Mouse (Mus musculus) midbrain, postnatal 0 days (tissue): ENCODE measurements around the gene Prr15l. TPM values are rescaled to one million over a fixed set of nuclear protein-coding genes. Genes with fewer than 3 reads are reported as not detected.

Experiments
- ATAC-seq: fragments of 200-750 bp; cut with Nextera tagmentation; 2 replicates; pipeline ENCODE4 v1.8.0; 2017; ENCODE audit warnings: moderate number of reproducible peaks, mild to moderate bottlenecking, moderate TSS enrichment, moderate library complexity; ENCODE audit not compliant: low FRiP score
- DNase-seq: peaks from one replicate; pipeline ENCODE4 v3.0.0-alpha.2; 2015; ENCODE audit warnings: low spot score
- H3K27ac ChIP-seq: fragments of 300-500 bp; sonication (generic); 2 replicates; pipeline ENCODE4 v1.5.1; 2014; ENCODE audit warnings: low read depth, mild to moderate bottlenecking, low read length, mixed read lengths
- H3K27me3 ChIP-seq: fragments of 300-500 bp; sonication (generic); 2 replicates; pipeline ENCODE4 v1.6.1; 2014; ENCODE audit warnings: low read length, control low read depth, mixed read lengths; ENCODE audit not compliant: insufficient read depth
- H3K36me3 ChIP-seq: fragments of 300-500 bp; sonication (generic); 2 replicates; pipeline ENCODE4 v1.6.1; 2014; ENCODE audit warnings: low read length, control low read depth, mixed read lengths; ENCODE audit not compliant: insufficient read depth
- H3K4me1 ChIP-seq: fragments of 300-500 bp; sonication (generic); 2 replicates; pipeline ENCODE4 v1.6.1; 2014; ENCODE audit warnings: mild to moderate bottlenecking, control low read depth, antibody characterized with exemption, low read length, mixed read lengths; ENCODE audit not compliant: insufficient read depth
- H3K4me2 ChIP-seq: fragments of 300-500 bp; sonication (generic); 2 replicates; pipeline ENCODE4 v1.6.1; 2014; ENCODE audit warnings: low read depth, mild to moderate bottlenecking, low read length, mixed read lengths; ENCODE audit not compliant: poor library complexity, severe bottlenecking
- H3K4me3 ChIP-seq: fragments of 300-500 bp; sonication (generic); 2 replicates; pipeline ENCODE4 v1.5.1; 2014; ENCODE audit warnings: low read depth, mild to moderate bottlenecking, low read length, moderate library complexity
- H3K9ac ChIP-seq: fragments of 300-500 bp; sonication (generic); replicated peaks from 2 replicates; pipeline ENCODE4 v1.6.1; 2014; ENCODE audit warnings: mild to moderate bottlenecking, low read length, moderate library complexity, mixed read lengths; ENCODE audit not compliant: poor library complexity, severe bottlenecking
- H3K9me3 ChIP-seq: fragments of 300-500 bp; sonication (generic); 2 replicates; pipeline ENCODE4 v1.6.1; 2016; ENCODE audit warnings: low read length, control low read depth
- CTCF ChIP-seq: IDR thresholded peaks from 2 replicates; pipeline ENCODE4 v1.5.1; 2016; ENCODE audit warnings: antibody characterized with exemption, mild to moderate bottlenecking
- WGBS: fragments of 180-500 bp; shearing (Covaris S2); extraction: QIAGEN DNeasy Blood & Tissue Kit; methylation state at CpG from one replicate; pipeline ENCODE4 v1.1.7; 2014; 5-methylcytosine and 5-hydroxymethylcytosine counted together
- polyA plus RNA-seq: library from polyadenylated mRNA; unstranded; fragments of >200 nt; fragmentation: Nextera tagmentation; extraction: Ambion mirVana; gene quantifications from 2 replicates; pipeline ENCODE4 v1.2.1, GENCODE M21; 2015
- total RNA-seq: library from RNA; depleted of rRNA; stranded (reverse); fragments of >200 nt; gene quantifications from 2 replicates; pipeline ENCODE4 v1.2.3, GENCODE M21; 2014

Gene Prr15l
- total and polyA plus RNA-seq, 2 experiments from 2014 or later: 0.27 to 0.51 TPM

DNA sequence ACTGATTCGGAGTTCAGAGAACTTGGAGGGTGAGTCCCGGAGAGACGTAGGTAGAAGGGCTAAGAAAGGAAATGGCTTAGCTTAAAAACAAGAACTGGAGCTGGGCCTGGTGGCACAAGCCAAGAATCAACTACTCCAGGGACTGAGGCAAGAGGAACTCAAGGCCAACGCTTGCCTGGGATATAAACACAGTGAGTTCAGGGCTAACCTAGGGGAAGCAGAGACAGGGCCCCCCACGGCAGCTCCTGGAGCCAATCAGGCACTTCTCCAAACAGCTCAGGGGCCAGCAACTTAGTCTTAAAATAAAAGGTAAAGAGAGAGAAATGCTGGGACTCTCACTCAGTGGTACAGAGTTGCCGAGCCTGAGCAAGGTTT, 10.5 kb downstream of the Prr15l start:
- no peak overlapping the region for H3K4me3 ChIP-seq
- no peak overlapping the region for H3K27ac ChIP-seq
- H3K9me3 ChIP-seq: no peaks in the 10 kb centered on the region
- no peaks in the 10 kb centered on the region for H3K27me3 ChIP-seq
- WGBS: 85% methylated on average over 6 of the region's 6 CpGs
- ATAC-seq (no peak), DNase-seq (no peak)
- TF ChIP-seq CTCF: no peak
- no peak overlapping the region for H3K4me2 ChIP-seq
- no peaks in the 10 kb centered on the region for H3K4me1 ChIP-seq
- H3K9ac ChIP-seq: no peak overlapping the region
- H3K36me3 ChIP-seq: peaks cover 11% of the 10 kb centered on the region

DNA sequence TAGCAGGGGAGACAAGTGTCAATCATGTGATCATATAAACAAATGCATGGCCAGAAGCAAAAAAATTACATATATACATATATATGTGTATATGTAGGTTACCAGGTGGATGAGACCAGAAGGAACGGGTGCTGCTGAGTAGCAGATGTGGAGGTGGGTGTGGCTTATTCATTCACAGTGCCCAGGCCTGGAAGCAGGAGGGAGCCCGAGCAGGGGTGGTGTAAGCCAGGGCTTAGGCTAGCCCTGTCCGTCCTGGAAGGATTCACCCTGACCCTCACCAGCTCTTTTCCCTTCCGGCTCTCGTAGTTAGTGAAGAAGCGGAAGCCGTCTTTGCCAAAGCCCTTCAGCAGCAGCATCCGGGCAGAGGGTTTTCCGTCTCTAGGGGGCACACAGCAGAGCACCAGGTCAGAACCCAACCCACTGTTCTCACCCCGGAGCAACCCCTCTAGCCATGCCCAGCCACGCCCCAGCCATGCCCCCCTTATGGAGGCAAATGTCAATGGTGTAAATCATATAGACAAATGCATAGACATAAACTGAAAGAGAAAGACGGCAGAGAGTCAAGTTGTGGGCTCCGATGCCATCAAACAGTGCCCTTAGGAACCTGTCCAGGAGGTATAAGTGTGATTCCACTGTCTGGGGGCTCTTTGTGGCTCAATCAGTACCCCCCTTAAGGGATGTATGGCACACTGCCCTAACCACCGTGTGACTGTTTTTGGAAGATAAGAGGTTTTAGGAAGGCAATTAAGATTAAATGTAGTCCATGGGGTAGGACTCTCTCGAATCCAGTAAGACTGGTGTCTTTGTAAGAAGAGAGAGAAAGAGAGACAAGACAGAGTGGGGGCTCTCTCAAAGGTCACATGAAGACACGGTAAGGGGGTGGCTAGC, 12.9 kb downstream of the Prr15l start:
- Histone ChIP-seq H3K36me3 (peaks cover 11% of the 10 kb centered on the region), H3K4me2 (no peak overlapping the region), H3K9me3 (no peaks in the 10 kb centered on the region), H3K4me1 (no peaks in the 10 kb centered on the region), H3K27me3 (no peaks in the 10 kb centered on the region), H3K27ac (no peak overlapping the region), H3K9ac (no peak overlapping the region), H3K4me3 (no peak overlapping the region)
- ATAC-seq (no peak), DNase-seq (no peak)
- 78% methylated on average over 16 of the region's 16 CpGs for WGBS
- no peak for TF ChIP-seq CTCF

DNA sequence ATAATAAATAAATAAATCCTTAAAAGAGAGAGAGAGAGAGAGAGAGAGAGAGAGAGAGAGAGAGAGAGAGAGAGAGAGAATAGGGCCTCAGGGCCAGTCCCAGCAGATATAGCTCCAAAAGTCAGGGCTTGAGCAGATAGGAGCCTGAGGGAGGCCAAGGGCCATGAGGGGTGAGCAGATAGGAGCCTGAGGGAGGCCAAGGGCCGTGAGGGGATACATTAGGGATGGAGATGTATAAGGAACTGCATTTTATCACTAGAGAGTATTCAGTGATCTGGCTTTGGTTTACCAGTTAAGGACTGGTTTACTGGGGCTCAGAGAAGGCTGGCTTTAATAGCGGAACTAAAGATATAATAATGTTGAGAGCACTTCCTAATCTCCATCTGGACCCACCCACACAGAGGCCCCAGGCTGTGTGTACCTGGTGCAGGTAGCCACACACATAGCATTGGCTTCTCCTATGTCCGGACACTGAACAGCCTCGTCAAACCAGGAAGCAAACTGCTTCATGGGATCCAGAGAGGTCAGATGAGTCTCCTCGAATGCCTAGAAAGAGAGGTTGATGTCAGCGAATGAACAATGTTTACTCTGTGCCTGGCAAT, 14.2 kb downstream of the Prr15l start:
- Histone ChIP-seq H3K36me3 (peaks cover 11% of the 10 kb centered on the region), H3K4me2 (no peak overlapping the region), H3K27me3 (no peaks in the 10 kb centered on the region), H3K4me1 (no peaks in the 10 kb centered on the region), H3K4me3 (no peak overlapping the region), H3K27ac (no peak overlapping the region), H3K9ac (no peak overlapping the region), H3K9me3 (no peaks in the 10 kb centered on the region)
- DNase-seq (no peak), ATAC-seq (no peak)
- WGBS: 79% methylated on average over 6 of the region's 6 CpGs
- no peak for TF ChIP-seq CTCF

DNA sequence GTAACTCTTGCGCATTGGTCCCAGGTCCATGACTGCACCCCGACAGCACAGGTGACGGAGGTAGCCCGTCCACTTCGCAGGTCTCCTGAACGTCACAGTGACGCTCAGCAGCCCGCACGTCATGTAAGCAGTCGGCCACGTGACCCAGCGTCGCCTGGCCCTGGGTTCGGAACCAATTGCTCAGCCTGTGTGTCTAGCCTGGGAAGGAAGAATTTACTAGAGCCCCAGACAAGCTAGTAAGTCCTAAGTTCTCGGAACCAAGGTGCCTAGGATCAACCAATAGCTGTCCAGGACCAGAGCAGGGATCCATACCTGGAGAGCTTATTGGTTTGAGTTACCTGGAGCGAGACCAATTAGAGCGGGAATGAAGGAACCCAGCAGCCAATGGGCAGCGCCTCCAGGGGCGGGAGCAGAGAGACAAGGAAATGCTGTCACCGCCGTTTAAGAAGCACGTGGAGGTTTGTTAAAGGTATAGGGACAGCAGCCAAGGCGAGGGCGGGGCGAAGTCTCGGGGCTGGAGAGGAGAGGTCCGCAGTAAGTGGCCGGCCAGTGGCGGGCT, 15.9 kb downstream of the Prr15l start, which contains the start of gene Pnpo:
Gene Pnpo (minus strand): TSS at position 241 of the 559 bp plus-strand sequence.
- peak within 1 kb of the TSS; percentile 52; the same call in 1 of the 2 replicates for H3K27ac ChIP-seq
- peak within 1 kb of the TSS; percentile 47 for H3K4me3 ChIP-seq
- DNase-seq: peak; percentile 98
- no peaks in the 10 kb centered on the region for H3K27me3 ChIP-seq
- ATAC-seq: peak; percentile 97
- no peak for TF ChIP-seq CTCF
- no peaks in the 10 kb centered on the region for H3K4me1 ChIP-seq
- peaks cover 14% of the 10 kb centered on the region for H3K36me3 ChIP-seq
- WGBS: under 1% methylated on average over 29 of the region's 29 CpGs
- H3K4me2 ChIP-seq: peak within 1 kb of the TSS; percentile 66
- no peaks in the 10 kb centered on the region for H3K9me3 ChIP-seq
- H3K9ac ChIP-seq: peak within 1 kb of the TSS; percentile 57

DNA sequence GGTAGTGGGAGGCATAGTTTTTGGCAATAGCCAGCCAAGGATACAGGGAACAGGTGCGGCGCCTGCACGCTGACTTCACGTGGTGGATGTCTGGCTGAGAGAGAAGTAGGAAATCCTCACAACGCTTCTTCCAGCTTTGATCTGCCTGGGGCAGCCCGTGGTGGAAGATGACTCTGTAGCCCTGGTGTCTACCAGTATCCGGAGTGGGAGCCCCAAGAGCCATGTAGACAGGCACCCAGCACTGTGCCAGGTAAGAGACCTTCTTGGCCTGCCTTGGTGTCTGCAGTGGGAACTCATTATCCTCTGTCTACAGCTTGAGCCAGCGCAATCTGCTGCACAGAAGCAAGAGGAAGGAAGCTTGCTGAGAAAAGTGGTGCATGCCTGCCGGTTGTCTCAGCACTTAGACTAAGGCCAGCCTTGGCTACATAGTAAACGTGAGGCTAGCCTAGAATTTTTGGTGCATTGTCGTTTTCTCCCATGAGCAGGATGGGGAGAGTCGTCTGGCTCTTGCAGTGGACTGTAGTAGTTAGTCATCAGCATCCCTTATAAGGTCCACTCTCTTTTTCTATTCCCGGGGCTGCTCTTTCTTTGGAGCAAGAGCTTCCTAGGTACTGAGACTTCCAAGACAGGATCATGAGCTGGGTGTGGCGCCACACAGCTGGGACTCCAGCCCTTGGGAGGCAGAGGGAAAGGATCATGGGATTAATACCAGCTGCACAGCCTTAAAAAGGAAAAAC, 17.1 kb downstream of the Prr15l start:
- H3K27ac ChIP-seq: no peak overlapping the region
- peak overlapping the region; percentile 37; the same call in 1 of the 2 replicates for H3K9ac ChIP-seq
- H3K4me2 ChIP-seq: peak overlapping the region; percentile 66
- ATAC-seq (no peak), DNase-seq (no peak)
- H3K9me3 ChIP-seq: no peaks in the 10 kb centered on the region
- TF ChIP-seq CTCF: no peak
- no peaks in the 10 kb centered on the region for H3K4me1 ChIP-seq
- peak overlapping the region; percentile 47; the same call in 1 of the 2 replicates for H3K4me3 ChIP-seq
- H3K27me3 ChIP-seq: no peaks in the 10 kb centered on the region
- WGBS: 84% methylated on average over 14 of the region's 14 CpGs
- peaks cover 9% of the 10 kb centered on the region; the same call in 1 of the 2 replicates for H3K36me3 ChIP-seq
